Mouse (Mus musculus): ENCODE measurements at regions not wholly inside any gene's neighbourhood (a gene's known extent, or its start where the extent isn't known, plus 50 kb on each side); places are given as distances from the start of the nearest gene placed in this dataset.

GRCm38 (mm10) chr2:172613891-172614391, 64.5 kb downstream of the Tfap2c start:
- no peak for DNase-seq

GRCm38 (mm10) chr2:172615148-172615547, 65.8 kb downstream of the Tfap2c start:
- no peak for DNase-seq

- DNase-seq, result no peak
Observed at GRCm38 (mm10) chr2:172615582-172615981, 66.2 kb downstream of the Tfap2c start.

- no peak for DNase-seq
Observed at GRCm38 (mm10) chr2:172619168-172619567, 69.8 kb downstream of the Tfap2c start.

GRCm38 (mm10) chr2:172620001-172620400, 70.6 kb downstream of the Tfap2c start:
- no peak for DNase-seq

GRCm38 (mm10) chr2:172623707-172624106, 74.3 kb downstream of the Tfap2c start:
- no peak for DNase-seq

GRCm38 (mm10) chr2:172627353-172628306, 78.2 kb downstream of the Tfap2c start:
- DNase-seq, result peak in 1 of 2 experiments; percentile 11

- no peak for DNase-seq
Observed at GRCm38 (mm10) chr2:172630333-172630732, 80.9 kb downstream of the Tfap2c start.

- DNase-seq, result no peak
Observed at GRCm38 (mm10) chr2:172642616-172643015, 93.2 kb downstream of the Tfap2c start.

GRCm38 (mm10) chr2:172643860-172644259, 94.5 kb downstream of the Tfap2c start:
- no peak for DNase-seq

- no peak for DNase-seq
Observed at GRCm38 (mm10) chr2:172644451-172644850, 95.1 kb downstream of the Tfap2c start.

GRCm38 (mm10) chr2:172648072-172648471, 98.7 kb downstream of the Tfap2c start:
- no peak for DNase-seq

- DNase-seq, result no peak
Observed at GRCm38 (mm10) chr2:172660479-172660878, 111.1 kb downstream of the Tfap2c start.

GRCm38 (mm10) chr2:172660916-172661315, 111.5 kb downstream of the Tfap2c start:
- no peak for DNase-seq

GRCm38 (mm10) chr2:172661418-172661980, 112.1 kb downstream of the Tfap2c start:
- DNase-seq, result no peak

GRCm38 (mm10) chr2:172662165-172662564, 112.8 kb downstream of the Tfap2c start:
- DNase-seq, result no peak

- no peak for DNase-seq
Observed at GRCm38 (mm10) chr2:172663681-172664080, 114.3 kb downstream of the Tfap2c start.

GRCm38 (mm10) chr2:172673081-172673480, 123.7 kb downstream of the Tfap2c start:
- DNase-seq, result no peak

GRCm38 (mm10) chr2:172674641-172675040, 125.2 kb downstream of the Tfap2c start:
- DNase-seq, result no peak

- no peak for DNase-seq
Observed at GRCm38 (mm10) chr2:172675081-172675480, 125.7 kb downstream of the Tfap2c start.

- no peak for DNase-seq
Observed at GRCm38 (mm10) chr2:172690196-172690595, 140.8 kb downstream of the Tfap2c start.

GRCm38 (mm10) chr2:172690931-172691651, 141.7 kb downstream of the Tfap2c start:
- no peak for DNase-seq

- DNase-seq, result no peak
Observed at GRCm38 (mm10) chr2:172698961-172699360, 149.6 kb downstream of the Tfap2c start.
